Comparison of ENCODE assay signal across 24 mouse cellular contexts in the genomic region with DNA sequence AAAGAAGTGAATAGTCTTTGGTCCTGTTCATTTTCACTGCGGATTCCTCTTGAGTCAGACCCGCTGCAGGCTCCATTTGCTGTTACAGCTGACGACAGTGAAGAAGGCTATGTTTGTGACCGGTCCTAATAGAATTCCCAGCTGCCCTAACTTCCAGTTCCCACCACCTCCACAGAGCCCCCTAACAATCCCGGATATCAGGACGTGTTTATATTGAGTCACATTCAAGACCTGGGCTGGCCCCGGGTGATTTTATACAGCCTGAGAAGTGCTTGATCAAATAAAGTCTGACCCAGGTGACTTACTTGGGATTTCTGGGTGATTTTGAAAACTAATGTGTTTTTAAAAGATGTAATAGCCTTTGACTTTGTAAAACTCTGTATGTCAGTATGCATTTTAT. TPM values are rescaled to one million over a fixed set of nuclear protein-coding genes. Genes with fewer than 3 reads are reported as not detected.
A peak's percentile ranks its signal among the peaks of the same experiment; 100 is the strongest.
DNase-seq lines count a peak whose midpoint lies in the region; ATAC-seq and TF ChIP-seq lines count a peak whose summit lies in the region.
"Had no signal": no experiment of that assay in that cellular context is flagged by ENCODE, and none has a peak within 500 bp of the region (broad histone marks: within the 10 kb centered on the region; RNA-seq: fewer than 3 reads in every experiment).

No protein-coding gene starts in this region.

- no peak overlapping the region for H3K4me2 ChIP-seq in heart, embryonic 13.5 days
- H3K4me2 ChIP-seq in heart, embryonic 11.5 days: no peak overlapping the region
- no peak overlapping the region for H3K4me2 ChIP-seq in kidney, embryonic 16.5 days (replicated peaks; ENCODE audit: low read depth, low read length)
- no peak overlapping the region for H3K4me2 ChIP-seq in forebrain, embryonic 11.5 days (ENCODE audit: low read depth, low read length, severe bottlenecking)
- H3K4me2 ChIP-seq: embryonic facial prominence, embryonic 12.5 days; forebrain, embryonic 12.5 days; hindbrain, embryonic 12.5 days had no signal

- no peak for DNase-seq in gastrocnemius, adult 2 months
- no peak for DNase-seq in gastrocnemius, postnatal 10 days
- no peak for DNase-seq in kidney, adult 11 months
- DNase-seq in forebrain, embryonic 11.5 days (ENCODE audit: low spot score): no peak
- DNase-seq: adrenal gland, adult 8-10 months; adrenal gland, postnatal 36 days; B cell, adult 2 months; cerebellum, adult 11-12 months; cerebellum, adult 9-10 months; cerebellum, postnatal 25 days; gastrocnemius, postnatal 25 days; kidney, adult 18-20 months had no signal

- H3K27me3 ChIP-seq in heart, embryonic 13.5 days (replicated peaks): no peaks in the 10 kb centered on the region
- no peaks in the 10 kb centered on the region for H3K27me3 ChIP-seq in heart, embryonic 11.5 days (ENCODE audit: control insufficient read depth, insufficient read depth, low read length)
- H3K27me3 ChIP-seq in kidney, embryonic 16.5 days (ENCODE audit: insufficient read depth, low read length): no peaks in the 10 kb centered on the region
- H3K27me3 ChIP-seq in forebrain, embryonic 11.5 days (ENCODE audit: control insufficient read depth, insufficient read depth, low read length): no peaks in the 10 kb centered on the region
- H3K27me3 ChIP-seq: embryonic facial prominence, embryonic 12.5 days; forebrain, embryonic 12.5 days; hindbrain, embryonic 12.5 days had no signal

- H3K9ac ChIP-seq in heart, embryonic 13.5 days: no peak overlapping the region
- H3K9ac ChIP-seq in heart, embryonic 11.5 days (ENCODE audit: low read depth, low read length): no peak overlapping the region
- no peak overlapping the region for H3K9ac ChIP-seq in kidney, embryonic 16.5 days (replicated peaks; ENCODE audit: low read length)
- no peak overlapping the region for H3K9ac ChIP-seq in forebrain, embryonic 11.5 days (ENCODE audit: low read length)
- H3K9ac ChIP-seq: embryonic facial prominence, embryonic 12.5 days; forebrain, embryonic 12.5 days; hindbrain, embryonic 12.5 days had no signal

- TF ChIP-seq CTCF in gastrocnemius, adult 2 months (IDR thresholded peaks at IDR 0.05): no peak

- WGBS in heart, embryonic 13.5 days: 61% methylated on average over 7 of the region's 7 CpGs
- WGBS in heart, embryonic 11.5 days (ENCODE audit: insufficient replicate concordance): 69% methylated on average over 7 of the region's 7 CpGs
- WGBS in kidney, embryonic 16.5 days: 50% methylated on average over 7 of the region's 7 CpGs
- WGBS in forebrain, embryonic 11.5 days: 82% methylated on average over 7 of the region's 7 CpGs

- H3K9me3 ChIP-seq in heart, embryonic 13.5 days: no peaks in the 10 kb centered on the region
- H3K9me3 ChIP-seq in heart, embryonic 11.5 days (replicated peaks; ENCODE audit: control insufficient read depth, low read length): no peaks in the 10 kb centered on the region
- no peaks in the 10 kb centered on the region for H3K9me3 ChIP-seq in kidney, embryonic 16.5 days (ENCODE audit: low read length)
- no peaks in the 10 kb centered on the region for H3K9me3 ChIP-seq in forebrain, embryonic 11.5 days (ENCODE audit: control insufficient read depth, low read length)
- H3K9me3 ChIP-seq: embryonic facial prominence, embryonic 12.5 days; forebrain, embryonic 12.5 days; G1E; hindbrain, embryonic 12.5 days had no signal

- peaks cover 40% of the 10 kb centered on the region for H3K4me1 ChIP-seq in heart, embryonic 13.5 days
- H3K4me1 ChIP-seq in heart, embryonic 11.5 days (ENCODE audit: control insufficient read depth, insufficient read depth, low read length): peaks cover 12% of the 10 kb centered on the region; the same call in 1 of the 2 replicates
- peaks cover 13% of the 10 kb centered on the region for H3K4me1 ChIP-seq in kidney, embryonic 16.5 days (ENCODE audit: insufficient read depth, low read length)
- no peaks in the 10 kb centered on the region for H3K4me1 ChIP-seq in forebrain, embryonic 11.5 days (replicated peaks; ENCODE audit: control insufficient read depth, insufficient read depth, low read length)
- H3K4me1 ChIP-seq: hindbrain, embryonic 12.5 days had no signal

- H3K27ac ChIP-seq in gastrocnemius, adult 2 months: peak overlapping the region; percentile 85
- peak overlapping the region; percentile 59; the same call in 1 of the 2 replicates for H3K27ac ChIP-seq in heart, embryonic 13.5 days (replicated peaks)
- H3K27ac ChIP-seq in heart, embryonic 11.5 days (ENCODE audit: low read depth, low read length): no peak overlapping the region
- peak overlapping the region; percentile 17; the same call in 1 of the 2 replicates for H3K27ac ChIP-seq in kidney, embryonic 16.5 days (ENCODE audit: low read length)
- H3K27ac ChIP-seq in forebrain, embryonic 11.5 days (ENCODE audit: low read depth, low read length): no peak overlapping the region
- H3K27ac ChIP-seq: embryonic facial prominence, embryonic 12.5 days; hindbrain, embryonic 12.5 days had no signal

- peaks cover 51% of the 10 kb centered on the region for H3K36me3 ChIP-seq in heart, embryonic 13.5 days
- H3K36me3 ChIP-seq in heart, embryonic 11.5 days (ENCODE audit: control insufficient read depth, insufficient read depth, low read length): peaks cover 17% of the 10 kb centered on the region
- peaks cover 34% of the 10 kb centered on the region for H3K36me3 ChIP-seq in kidney, embryonic 16.5 days (ENCODE audit: insufficient read depth, low read length)
- H3K36me3 ChIP-seq in forebrain, embryonic 11.5 days (ENCODE audit: control insufficient read depth, insufficient read depth, low read length): peaks cover 5% of the 10 kb centered on the region
- H3K36me3 ChIP-seq: G1E had no signal

- intact Hi-C loops in gastrocnemius, adult 2 months (cut with DNase I): no loop called here

- no peak for ATAC-seq in heart, embryonic 13.5 days (ENCODE audit: extremely low read depth, insufficient number of reproducible peaks, low FRiP score, low TSS enrichment)
- ATAC-seq in heart, embryonic 11.5 days (replicated peaks; ENCODE audit: insufficient number of reproducible peaks, low FRiP score, low TSS enrichment): no peak
- no peak for ATAC-seq in kidney, embryonic 16.5 days (ENCODE audit: low FRiP score, low TSS enrichment)
- ATAC-seq in forebrain, embryonic 11.5 days (replicated peaks; ENCODE audit: low FRiP score): no peak
- ATAC-seq: CD4-positive, CD25-positive, alpha-beta regulatory T cell, adult 4 months; forebrain, embryonic 16.5 days; hindbrain, embryonic 16.5 days had no signal

- H3K4me3 ChIP-seq in gastrocnemius, adult 2 months: peak overlapping the region; percentile 47; the same call in 1 of the 2 replicates
- no peak overlapping the region for H3K4me3 ChIP-seq in heart, embryonic 13.5 days
- no peak overlapping the region for H3K4me3 ChIP-seq in heart, embryonic 11.5 days (ENCODE audit: low read depth, low read length)
- H3K4me3 ChIP-seq in kidney, embryonic 16.5 days (ENCODE audit: low read length): no peak overlapping the region
- H3K4me3 ChIP-seq in forebrain, embryonic 11.5 days (ENCODE audit: low read depth, low read length): no peak overlapping the region
- H3K4me3 ChIP-seq: embryonic facial prominence, embryonic 12.5 days; forebrain, embryonic 12.5 days; hindbrain, embryonic 12.5 days had no signal

RNA-seq across cellular contexts. Expression of gene C1qtnf9, which starts 5.2 kb away (rescaled TPM):
- total RNA-seq in gastrocnemius, adult 2 months (2021): 10 to 100 TPM; 18.0 to 20.4 TPM
- 10 to 100 TPM; 31.2 to 32.2 TPM for total RNA-seq in gastrocnemius, postnatal 10 days (2021)
- 0.36 and 0.60 TPM in 2 replicates for polyA plus RNA-seq in heart, embryonic 13.5 days (2015; fragmentation: Nextera tagmentation; extraction: Ambion mirVana)
- not detected in 2 replicates for polyA plus RNA-seq in heart, embryonic 11.5 days (2014; fragmentation: Nextera tagmentation; extraction: Ambion mirVana)
- 0.41 and 0.56 TPM in 2 replicates for polyA plus RNA-seq in kidney, embryonic 16.5 days (2015; fragmentation: Nextera tagmentation; extraction: Ambion mirVana)
- polyA plus RNA-seq in forebrain, embryonic 11.5 days (2014; fragmentation: Nextera tagmentation; extraction: Ambion mirVana): 0.19 TPM in 1 of 2 replicates, not detected in the other
- total RNA-seq: granulocyte monocyte progenitor cell, adult 5-6 weeks had no signal
- polyA plus RNA-seq: forebrain, embryonic 16.5 days; G1E; kidney, embryonic 14.5 days had no signal

RNA-seq across cellular contexts. Expression of gene Mipep, which starts 21.6 kb away (rescaled TPM):
- 10 to 100 TPM; 32.7 to 38.3 TPM for total RNA-seq in gastrocnemius, adult 2 months (2021)
- total RNA-seq in gastrocnemius, postnatal 10 days (2021): 10 to 100 TPM; 24.5 to 26.4 TPM
- 24.5 and 27.4 TPM in 2 replicates for polyA plus RNA-seq in heart, embryonic 13.5 days (2015; fragmentation: Nextera tagmentation; extraction: Ambion mirVana)
- polyA plus RNA-seq in heart, embryonic 11.5 days (2014; fragmentation: Nextera tagmentation; extraction: Ambion mirVana): 26.0 and 29.9 TPM in 2 replicates
- polyA plus RNA-seq in kidney, embryonic 16.5 days (2015; fragmentation: Nextera tagmentation; extraction: Ambion mirVana): 23.3 and 24.6 TPM in 2 replicates
- 26.3 and 27.3 TPM in 2 replicates for polyA plus RNA-seq in forebrain, embryonic 11.5 days (2014; fragmentation: Nextera tagmentation; extraction: Ambion mirVana)

Comparison
In these comparisons a context has a peak if more than half of its experiments do, and no peak if none do; other contexts are left out.
1. H3K27ac ChIP-seq: peak in gastrocnemius, adult 2 months (single experiment), heart, embryonic 13.5 days (single experiment) and kidney, embryonic 16.5 days (single experiment); none in heart, embryonic 11.5 days (single experiment) and forebrain, embryonic 11.5 days (single experiment).